Comparison of ENCODE assay signal across 9 mouse cellular contexts in genomic region chrX:11907167-11907566, GRCm38 (mm10).
A peak's percentile ranks its signal among the peaks of the same experiment; 100 is the strongest.
DNase-seq lines count a peak whose midpoint lies in the region; ATAC-seq and TF ChIP-seq lines count a peak whose summit lies in the region.
"Had no signal": no experiment of that assay in that cellular context is flagged by ENCODE, and none has a peak within 500 bp of the region (broad histone marks: within the 10 kb centered on the region; RNA-seq: fewer than 3 reads in every experiment).

No protein-coding gene starts in this region.

- WGBS in hindbrain, postnatal 0 days = 51% methylated on average over 6 of the region's 6 CpGs
- WGBS in hindbrain, embryonic 12.5 days = 52% methylated on average over 6 of the region's 6 CpGs
- WGBS in heart, postnatal 0 days = 40% methylated on average over 6 of the region's 6 CpGs
- WGBS in stomach, postnatal 0 days = 42% methylated on average over 6 of the region's 6 CpGs

- DNase-seq in hindbrain, postnatal 0 days (ENCODE audit: low spot score) = peak; percentile 47
- peak; percentile 12 for DNase-seq in right cerebral cortex, postnatal 4 days
- DNase-seq in right cerebral cortex, adult 18-20 months = no peak
- peak; percentile 13 for DNase-seq in heart, postnatal 0 days (ENCODE audit: low spot score)
- peak; percentile 35 for DNase-seq in stomach, postnatal 0 days (ENCODE audit: low spot score)
- no peak for DNase-seq in thymus, postnatal 25 days
- DNase-seq: right cerebral cortex, postnatal 14 days had no signal

- TF ChIP-seq CTCF in hindbrain, postnatal 0 days (IDR thresholded peaks at IDR 0.05; ENCODE audit: low read depth) = no peak
- TF ChIP-seq CTCF in heart, postnatal 0 days (IDR thresholded peaks at IDR 0.05; ENCODE audit: low read depth) = no peak
- no peak for TF ChIP-seq CTCF in stomach, postnatal 0 days (IDR thresholded peaks at IDR 0.05; ENCODE audit: low read depth)

- H3K27ac ChIP-seq in hindbrain, postnatal 0 days = no peak overlapping the region
- no peak overlapping the region for H3K27ac ChIP-seq in hindbrain, embryonic 12.5 days
- H3K27ac ChIP-seq in heart, postnatal 0 days (ENCODE audit: low read depth) = no peak overlapping the region
- no peak overlapping the region for H3K27ac ChIP-seq in stomach, postnatal 0 days (replicated peaks)
- H3K27ac ChIP-seq: macrophage had no signal

- no peak overlapping the region for H3K9ac ChIP-seq in hindbrain, postnatal 0 days (replicated peaks; ENCODE audit: low read length)
- H3K9ac ChIP-seq in hindbrain, embryonic 12.5 days = no peak overlapping the region
- H3K9ac ChIP-seq in heart, postnatal 0 days (replicated peaks; ENCODE audit: low read depth, low read length) = no peak overlapping the region
- no peak overlapping the region for H3K9ac ChIP-seq in stomach, postnatal 0 days (ENCODE audit: low read length)

- ATAC-seq in hindbrain, postnatal 0 days = peak; percentile 45; the same call in 1 of the 2 replicates
- ATAC-seq in hindbrain, embryonic 12.5 days (ENCODE audit: low FRiP score) = no peak
- ATAC-seq in heart, postnatal 0 days (ENCODE audit: insufficient read depth, low read depth) = peak; percentile 60; the same call in 1 of the 2 replicates
- peak; percentile 93 for ATAC-seq in stomach, postnatal 0 days (ENCODE audit: low FRiP score, low TSS enrichment)

- no peaks in the 10 kb centered on the region for H3K4me1 ChIP-seq in hindbrain, postnatal 0 days (ENCODE audit: insufficient read depth, low read length)
- H3K4me1 ChIP-seq in hindbrain, embryonic 12.5 days = no peaks in the 10 kb centered on the region
- no peaks in the 10 kb centered on the region for H3K4me1 ChIP-seq in heart, postnatal 0 days (ENCODE audit: control insufficient read depth, insufficient read depth)
- no peaks in the 10 kb centered on the region for H3K4me1 ChIP-seq in stomach, postnatal 0 days (replicated peaks; ENCODE audit: control insufficient read depth, insufficient read depth)

- no peaks in the 10 kb centered on the region for H3K9me3 ChIP-seq in hindbrain, postnatal 0 days (ENCODE audit: low read length)
- no peaks in the 10 kb centered on the region for H3K9me3 ChIP-seq in hindbrain, embryonic 12.5 days (replicated peaks)
- no peaks in the 10 kb centered on the region for H3K9me3 ChIP-seq in heart, postnatal 0 days (replicated peaks; ENCODE audit: control insufficient read depth, low read length)
- no peaks in the 10 kb centered on the region for H3K9me3 ChIP-seq in stomach, postnatal 0 days (ENCODE audit: control insufficient read depth, low read length)

- no peak for TF ChIP-seq EP300 in heart, postnatal 0 days (IDR thresholded peaks at IDR 0.05; ENCODE audit: low read depth)
- TF ChIP-seq EP300 in stomach, postnatal 0 days (optimal IDR thresholded peaks at IDR 0.05) = no peak

- no peaks in the 10 kb centered on the region for H3K36me3 ChIP-seq in hindbrain, postnatal 0 days (ENCODE audit: insufficient read depth, low read length)
- no peaks in the 10 kb centered on the region for H3K36me3 ChIP-seq in hindbrain, embryonic 12.5 days
- H3K36me3 ChIP-seq in heart, postnatal 0 days (replicated peaks; ENCODE audit: control insufficient read depth, insufficient read depth, low read length) = no peaks in the 10 kb centered on the region
- H3K36me3 ChIP-seq in stomach, postnatal 0 days (ENCODE audit: control insufficient read depth, insufficient read depth, low read length) = no peaks in the 10 kb centered on the region

- no peaks in the 10 kb centered on the region for H3K27me3 ChIP-seq in hindbrain, postnatal 0 days (ENCODE audit: insufficient read depth, low read length)
- peaks cover 14% of the 10 kb centered on the region; the same call in 1 of the 2 replicates for H3K27me3 ChIP-seq in hindbrain, embryonic 12.5 days
- no peaks in the 10 kb centered on the region for H3K27me3 ChIP-seq in heart, postnatal 0 days (ENCODE audit: control insufficient read depth, insufficient read depth, low read length)
- no peaks in the 10 kb centered on the region for H3K27me3 ChIP-seq in stomach, postnatal 0 days (ENCODE audit: control insufficient read depth, insufficient read depth, low read length)

- H3K4me3 ChIP-seq in hindbrain, postnatal 0 days (ENCODE audit: low read length) = no peak overlapping the region
- no peak overlapping the region for H3K4me3 ChIP-seq in hindbrain, embryonic 12.5 days
- H3K4me3 ChIP-seq in heart, postnatal 0 days (ENCODE audit: low read depth, low read length) = no peak overlapping the region
- H3K4me3 ChIP-seq in stomach, postnatal 0 days (ENCODE audit: low read depth, low read length) = no peak overlapping the region

- no peak overlapping the region for H3K4me2 ChIP-seq in hindbrain, postnatal 0 days (ENCODE audit: low read depth, low read length)
- H3K4me2 ChIP-seq in hindbrain, embryonic 12.5 days (replicated peaks) = no peak overlapping the region
- no peak overlapping the region for H3K4me2 ChIP-seq in heart, postnatal 0 days (ENCODE audit: low read depth, low read length)
- no peak overlapping the region for H3K4me2 ChIP-seq in stomach, postnatal 0 days (replicated peaks; ENCODE audit: low read depth)

Comparison
In these comparisons a context has a peak if more than half of its experiments do, and no peak if none do; other contexts are left out.
1. DNase-seq: peak in hindbrain, postnatal 0 days (single experiment), right cerebral cortex, postnatal 4 days (single experiment), heart, postnatal 0 days (single experiment) and stomach, postnatal 0 days (single experiment); none in right cerebral cortex, adult 18-20 months (single experiment) and thymus, postnatal 25 days (single experiment).